Mouse (Mus musculus): Measurements from ENCODE around the gene Gfer. TPM values are rescaled to one million over a fixed set of nuclear protein-coding genes. Genes with fewer than 3 reads are reported as not detected.
"Not testable (repeated sequence)": the region's sequence is repeated elsewhere in the genome, so short reads cannot be mapped to it uniquely, and the experiment has no call there.

Gfer gene
- polyA plus RNA-seq, 1 experiment from 2014 or later = 43.3 TPM

- Histone ChIP-seq H3K4me1 (replicated peaks; ENCODE audit: insufficient read depth, low read length) (peaks cover 8% of the 10 kb centered on the region), H3K4me3 (replicated peaks; ENCODE audit: low read depth, low read length) (peak overlapping the region; percentile 88), H3K9me3 (replicated peaks; ENCODE audit: low read length) (no peaks in the 10 kb centered on the region), H3K27me3 (ENCODE audit: insufficient read depth, low read length) (no peaks in the 10 kb centered on the region), H3K9ac (ENCODE audit: low read depth, low read length) (peak overlapping the region; percentile 92), H3K27ac (peak overlapping the region; percentile 91), H3K36me3 (ENCODE audit: insufficient read depth, low read length) (peaks cover 15% of the 10 kb centered on the region; the same call in 1 of the 2 replicates), H3K4me2 (ENCODE audit: low read length) (peak overlapping the region; percentile 90)
- ATAC-seq (replicated peaks; ENCODE audit: low FRiP score, low read depth) = no peak
- peak; percentile 31 for DNase-seq (ENCODE audit: low spot score)
- 1% methylated on average over 15 of the region's 15 CpGs for WGBS
- no peak for TF ChIP-seq CTCF (IDR thresholded peaks at IDR 0.05; ENCODE audit: low read depth)
These were observed 27.9 kb upstream of the Gfer start for GRCm38 (mm10) chr17:24723881-24724180.

- H3K27me3 ChIP-seq (ENCODE audit: insufficient read depth, low read length) = no peaks in the 10 kb centered on the region
- TF ChIP-seq CTCF (IDR thresholded peaks at IDR 0.05; ENCODE audit: low read depth) = no peak
- ATAC-seq (replicated peaks; ENCODE audit: low FRiP score, low read depth) (no peak), DNase-seq (ENCODE audit: low spot score) (no peak)
- peak overlapping the region; percentile 91 for H3K27ac ChIP-seq
- peak overlapping the region; percentile 90 for H3K4me2 ChIP-seq (ENCODE audit: low read length)
- H3K9me3 ChIP-seq (replicated peaks; ENCODE audit: low read length) = no peaks in the 10 kb centered on the region
- peaks cover 8% of the 10 kb centered on the region for H3K4me1 ChIP-seq (replicated peaks; ENCODE audit: insufficient read depth, low read length)
- H3K9ac ChIP-seq (ENCODE audit: low read depth, low read length) = peak overlapping the region; percentile 92
- peaks cover 15% of the 10 kb centered on the region; the same call in 1 of the 2 replicates for H3K36me3 ChIP-seq (ENCODE audit: insufficient read depth, low read length)
- 1% methylated on average over 12 of the region's 12 CpGs for WGBS
- peak overlapping the region; percentile 88 for H3K4me3 ChIP-seq (replicated peaks; ENCODE audit: low read depth, low read length)
These were observed 27.3 kb upstream of the Gfer start for GRCm38 (mm10) chr17:24723122-24723880.

GRCm38 (mm10) chr17:24722220-24722924 is 26.4 kb upstream of the Gfer start:
- peak overlapping the region; percentile 90 for H3K4me2 ChIP-seq (ENCODE audit: low read length)
- TF ChIP-seq CTCF (IDR thresholded peaks at IDR 0.05; ENCODE audit: low read depth) = no peak
- 32% methylated on average over 13 of the region's 13 CpGs for WGBS
- H3K36me3 ChIP-seq (ENCODE audit: insufficient read depth, low read length) = peaks cover 15% of the 10 kb centered on the region; the same call in 1 of the 2 replicates
- H3K9ac ChIP-seq (ENCODE audit: low read depth, low read length) = 0 out of 2 replicates have a peak overlapping the region, but pooled peaks have one; percentile 23
- no peaks in the 10 kb centered on the region for H3K27me3 ChIP-seq (ENCODE audit: insufficient read depth, low read length)
- no peak for DNase-seq (ENCODE audit: low spot score)
- no peak overlapping the region for H3K4me3 ChIP-seq (replicated peaks; ENCODE audit: low read depth, low read length)
- H3K27ac ChIP-seq = no peak overlapping the region
- H3K4me1 ChIP-seq (replicated peaks; ENCODE audit: insufficient read depth, low read length) = peaks cover 8% of the 10 kb centered on the region
- no peak for ATAC-seq (replicated peaks; ENCODE audit: low FRiP score, low read depth)
- H3K9me3 ChIP-seq (replicated peaks; ENCODE audit: low read length) = no peaks in the 10 kb centered on the region

- DNase-seq (ENCODE audit: low spot score); ATAC-seq (replicated peaks; ENCODE audit: low FRiP score, low read depth); H3K9me3 ChIP-seq (replicated peaks; ENCODE audit: low read length); H3K4me1 ChIP-seq (replicated peaks; ENCODE audit: insufficient read depth, low read length); H3K27me3 ChIP-seq (ENCODE audit: insufficient read depth, low read length): not testable (repeated sequence)
- 44% methylated on average over 7 of the region's 7 CpGs for WGBS
- H3K4me3 ChIP-seq (replicated peaks; ENCODE audit: low read depth, low read length) = peak overlapping the region; percentile 82
- 0 out of 2 replicates have a peak overlapping the region, but pooled peaks have one; percentile 25 for H3K27ac ChIP-seq
- H3K36me3 ChIP-seq (ENCODE audit: insufficient read depth, low read length) = peaks cover 17% of the 10 kb centered on the region; the same call in 1 of the 2 replicates
- H3K9ac ChIP-seq (ENCODE audit: low read depth, low read length) = peak overlapping the region; percentile 57; the same call in 1 of the 2 replicates
- H3K4me2 ChIP-seq (ENCODE audit: low read length) = peak overlapping the region; percentile 90
These were observed 25.5 kb upstream of the Gfer start for GRCm38 (mm10) chr17:24721383-24721955.

GRCm38 (mm10) chr17:24720616-24721015 is 24.7 kb upstream of the Gfer start:
- not testable (repeated sequence) for DNase-seq (ENCODE audit: low spot score); ATAC-seq (replicated peaks; ENCODE audit: low FRiP score, low read depth); H3K27me3 ChIP-seq (ENCODE audit: insufficient read depth, low read length); H3K9me3 ChIP-seq (replicated peaks; ENCODE audit: low read length); H3K4me1 ChIP-seq (replicated peaks; ENCODE audit: insufficient read depth, low read length)
- peaks cover 21% of the 10 kb centered on the region; the same call in 1 of the 2 replicates for H3K36me3 ChIP-seq (ENCODE audit: insufficient read depth, low read length)
- peak overlapping the region; percentile 95 for H3K27ac ChIP-seq
- 0% methylated on average over 10 of the region's 11 CpGs for WGBS
- peak overlapping the region; percentile 75 for H3K4me2 ChIP-seq (ENCODE audit: low read length)
- peak overlapping the region; percentile 82 for H3K4me3 ChIP-seq (replicated peaks; ENCODE audit: low read depth, low read length)
- H3K9ac ChIP-seq (ENCODE audit: low read depth, low read length) = peak overlapping the region; percentile 94

GRCm38 (mm10) chr17:24719494-24720222 is 23.7 kb upstream of the Gfer start:
- peak; percentile 97 for ATAC-seq (replicated peaks; ENCODE audit: low FRiP score, low read depth)
- H3K4me1 ChIP-seq (replicated peaks; ENCODE audit: insufficient read depth, low read length) = peaks cover 8% of the 10 kb centered on the region
- DNase-seq (ENCODE audit: low spot score) = peak; percentile 99
- no peaks in the 10 kb centered on the region for H3K27me3 ChIP-seq (ENCODE audit: insufficient read depth, low read length)
- H3K4me3 ChIP-seq (replicated peaks; ENCODE audit: low read depth, low read length) = peak overlapping the region; percentile 82
- H3K36me3 ChIP-seq (ENCODE audit: insufficient read depth, low read length) = peaks cover 21% of the 10 kb centered on the region; the same call in 1 of the 2 replicates
- TF ChIP-seq CTCF (IDR thresholded peaks at IDR 0.05; ENCODE audit: low read depth) = no peak
- peak overlapping the region; percentile 94 for H3K9ac ChIP-seq (ENCODE audit: low read depth, low read length)
- under 1% methylated on average over 61 of the region's 61 CpGs for WGBS
- H3K9me3 ChIP-seq (replicated peaks; ENCODE audit: low read length) = no peaks in the 10 kb centered on the region
- H3K4me2 ChIP-seq (ENCODE audit: low read length) = peak overlapping the region; percentile 75
- peak overlapping the region; percentile 95 for H3K27ac ChIP-seq

All from kidney, postnatal 0 days (tissue).